8 mouse cellular contexts compared by ENCODE assay signal in genomic region chr17:12170791-12171497, GRCm38 (mm10). TPM values are rescaled to one million over a fixed set of nuclear protein-coding genes. Genes with fewer than 3 reads are reported as not detected.
DNase-seq lines count a peak whose midpoint lies in the region.
"Had no signal": no experiment of that assay in that cellular context is flagged by ENCODE, and none has a peak within 500 bp of the region (broad histone marks: within the 10 kb centered on the region; RNA-seq: fewer than 3 reads in every experiment).

No protein-coding gene starts in this region.

- H3K4me1 ChIP-seq in midbrain, embryonic 10.5 days = peaks cover 27% of the 10 kb centered on the region

- H3K36me3 ChIP-seq in macrophage (ENCODE audit: inconsistent target) = no peaks in the 10 kb centered on the region
- H3K36me3 ChIP-seq in midbrain, embryonic 10.5 days = peaks cover 16% of the 10 kb centered on the region

- peak; percentile 57 for DNase-seq in Muller cell, postnatal 12 days (ENCODE audit: inconsistent ontology term)
- DNase-seq in forelimb bud, embryonic 11.5 days (ENCODE audit: low read depth, low spot score) = peak; percentile 10
- DNase-seq in kidney, postnatal 10 days = peak; percentile 64
- DNase-seq in midbrain, embryonic 10.5 days (ENCODE audit: low spot score) = no peak
- DNase-seq in right cerebral cortex, adult 2 months (ENCODE audit: low spot score in 2 of 2) = no peak
- DNase-seq in left cerebral cortex, adult 9 months (ENCODE audit: low spot score in 2 of 2) = no peak
- DNase-seq: thymus, postnatal 25 days had no signal

- H3K79me2 ChIP-seq in macrophage (ENCODE audit: inconsistent target) = no peaks in the 10 kb centered on the region

- 24% methylated on average over 7 of the region's 7 CpGs for WGBS in macrophage (ENCODE audit: missing documents)
- 69% methylated on average over 7 of the region's 7 CpGs for WGBS in midbrain, embryonic 10.5 days

- H3K27me3 ChIP-seq in midbrain, embryonic 10.5 days (ENCODE audit: low read depth, poor library complexity, severe bottlenecking) = no peaks in the 10 kb centered on the region; the same call in 1 of the 2 replicates

- no peak overlapping the region for H3K4me3 ChIP-seq in macrophage (ENCODE audit: inconsistent target)
- H3K4me3 ChIP-seq in midbrain, embryonic 10.5 days = no peak overlapping the region

- H3K27ac ChIP-seq in macrophage = peak overlapping the region; percentile 52
- no peak overlapping the region for H3K27ac ChIP-seq in midbrain, embryonic 10.5 days (replicated peaks)

- no peaks in the 10 kb centered on the region for H3K9me3 ChIP-seq in midbrain, embryonic 10.5 days (replicated peaks)

RNA-seq across cellular contexts. Expression of gene Agpat4, which starts 52.4 kb away (rescaled TPM):
- total RNA-seq in macrophage (2018; cell fraction: chromatin; rRNA removed) = 10 to 100 TPM in 12 of 26 experiments, 1 to 10 TPM in 14; 3.6 to 32.2 (median 8.6) TPM
- total RNA-seq in macrophage (2018; cell fraction: cytosol; rRNA removed) = 10 to 100 TPM in 5 of 26 experiments, 1 to 10 TPM in 21; 5.8 to 15.9 (median 8.2) TPM
- total RNA-seq in macrophage (2018; cell fraction: nucleus; rRNA removed) = 10 to 100 TPM in 13 of 26 experiments, 1 to 10 TPM in 13; 4.5 to 26.1 (median 9.9) TPM
- polyA plus RNA-seq in macrophage (2018) = 7.5 to 13.8 TPM (median 8.0 TPM) in 3 replicates
- polyA plus RNA-seq in midbrain, embryonic 10.5 days (2016; fragmentation: Nextera tagmentation; extraction: Ambion mirVana) = 43.4 and 43.7 TPM in 2 replicates

Comparison
In these comparisons a context has a peak if more than half of its experiments do, and no peak if none do; other contexts are left out.
1. DNase-seq: peak in Muller cell, postnatal 12 days (single experiment), forelimb bud, embryonic 11.5 days (single experiment) and kidney, postnatal 10 days (single experiment); none in midbrain, embryonic 10.5 days (single experiment), right cerebral cortex, adult 2 months (0 of 2) and left cerebral cortex, adult 9 months (0 of 2).